ENCODE assay signal across 17 mouse cellular contexts in the genomic region with DNA sequence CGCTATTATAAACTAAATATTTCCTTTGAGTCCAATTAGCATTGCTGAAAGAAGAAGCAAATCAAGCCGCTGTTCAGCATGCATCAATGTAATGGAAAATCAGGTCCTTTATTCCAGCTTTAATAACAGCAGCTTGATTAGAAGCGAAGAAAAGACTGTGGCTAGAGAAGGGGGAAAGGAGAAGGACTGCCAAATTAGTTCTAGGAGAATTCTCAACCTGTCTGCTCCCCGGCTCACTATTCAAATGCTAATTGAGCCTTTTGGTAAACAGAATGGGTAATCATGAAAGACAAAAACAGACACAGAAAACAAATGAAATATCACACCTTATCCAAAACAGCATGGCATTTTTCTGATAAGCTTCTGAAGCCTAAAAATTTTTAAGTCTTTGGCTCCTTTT.
DNase-seq lines count a peak whose midpoint lies in the region; ATAC-seq and TF ChIP-seq lines count a peak whose summit lies in the region.
"Had no signal": no experiment of that assay in that cellular context is flagged by ENCODE, and none has a peak within 500 bp of the region (broad histone marks: within the 10 kb centered on the region; RNA-seq: fewer than 3 reads in every experiment).

No protein-coding gene starts in this region.

- 0 out of 2 replicates have a peak overlapping the region, but pooled peaks have one; percentile 1 for H3K27ac ChIP-seq in hindbrain, embryonic 13.5 days
- H3K27ac ChIP-seq in hindbrain, embryonic 10.5 days = no peak overlapping the region
- peak overlapping the region; percentile 39; the same call in 1 of the 2 replicates for H3K27ac ChIP-seq in hindbrain, embryonic 15.5 days (replicated peaks)
- H3K27ac ChIP-seq in neural tube, embryonic 14.5 days (ENCODE audit: low read depth, low read length) = no peak overlapping the region
- H3K27ac ChIP-seq in liver, embryonic 11.5 days (ENCODE audit: low read depth, low read length) = no peak overlapping the region

- H3K4me1 ChIP-seq in hindbrain, embryonic 13.5 days (replicated peaks) = peaks cover 3% of the 10 kb centered on the region; the same call in 1 of the 2 replicates
- H3K4me1 ChIP-seq in hindbrain, embryonic 10.5 days (replicated peaks) = no peaks in the 10 kb centered on the region
- peaks cover 3% of the 10 kb centered on the region; the same call in 1 of the 2 replicates for H3K4me1 ChIP-seq in hindbrain, embryonic 15.5 days (replicated peaks)
- H3K4me1 ChIP-seq in neural tube, embryonic 14.5 days (ENCODE audit: control insufficient read depth, insufficient read depth, low read length) = no peaks in the 10 kb centered on the region
- no peaks in the 10 kb centered on the region for H3K4me1 ChIP-seq in liver, embryonic 11.5 days (replicated peaks; ENCODE audit: control insufficient read depth, insufficient read depth, low read length)

- no peaks in the 10 kb centered on the region for H3K36me3 ChIP-seq in hindbrain, embryonic 13.5 days
- H3K36me3 ChIP-seq in hindbrain, embryonic 10.5 days = no peaks in the 10 kb centered on the region
- no peaks in the 10 kb centered on the region for H3K36me3 ChIP-seq in hindbrain, embryonic 15.5 days
- H3K36me3 ChIP-seq in neural tube, embryonic 14.5 days (ENCODE audit: control insufficient read depth, insufficient read depth, low read length) = no peaks in the 10 kb centered on the region
- no peaks in the 10 kb centered on the region for H3K36me3 ChIP-seq in liver, embryonic 11.5 days (ENCODE audit: control insufficient read depth, insufficient read depth, low read length)

- H3K9ac ChIP-seq in hindbrain, embryonic 13.5 days = no peak overlapping the region
- H3K9ac ChIP-seq in hindbrain, embryonic 15.5 days = no peak overlapping the region
- H3K9ac ChIP-seq in neural tube, embryonic 14.5 days (replicated peaks; ENCODE audit: low read depth, low read length) = no peak overlapping the region
- H3K9ac ChIP-seq in liver, embryonic 11.5 days (ENCODE audit: low read depth, low read length) = no peak overlapping the region
- H3K9ac ChIP-seq: lung, embryonic 14.5 days had no signal

- no peak overlapping the region for H3K4me2 ChIP-seq in hindbrain, embryonic 13.5 days
- H3K4me2 ChIP-seq in hindbrain, embryonic 15.5 days = no peak overlapping the region
- no peak overlapping the region for H3K4me2 ChIP-seq in neural tube, embryonic 14.5 days (ENCODE audit: low read depth, low read length)
- H3K4me2 ChIP-seq in liver, embryonic 11.5 days = no peak overlapping the region
- H3K4me2 ChIP-seq: lung, embryonic 14.5 days had no signal

- TF ChIP-seq CTCF in brain, embryonic 14.5 days (IDR thresholded peaks at IDR 0.05; ENCODE audit: borderline replicate concordance, extremely low read depth, insufficient read depth, insufficient read length) = no peak

- DNase-seq in hindbrain, embryonic 10.5 days (ENCODE audit: low spot score) = no peak
- DNase-seq in brain, embryonic 14.5 days (ENCODE audit: low read depth) = peak; percentile 96
- DNase-seq in liver, embryonic 11.5 days (ENCODE audit: low spot score) = no peak
- no peak for DNase-seq in gastrocnemius, adult 18-20 months (ENCODE audit: low spot score)
- DNase-seq in lung, postnatal 14 days = no peak
- DNase-seq: cerebellum, adult 11-12 months; cerebellum, postnatal 25 days; gastrocnemius, postnatal 25 days; kidney, adult 9 months; left cerebral cortex, postnatal 4 days; lung, embryonic 14.5 days; right cerebral cortex, postnatal 25 days had no signal

- no peak for TF ChIP-seq POLR2A in brain, embryonic 14.5 days (IDR thresholded peaks at IDR 0.05; ENCODE audit: borderline replicate concordance, extremely low read depth, insufficient read depth, insufficient read length, poor library complexity, severe bottlenecking)

- no peaks in the 10 kb centered on the region for H3K9me3 ChIP-seq in hindbrain, embryonic 13.5 days
- no peaks in the 10 kb centered on the region for H3K9me3 ChIP-seq in hindbrain, embryonic 10.5 days
- no peaks in the 10 kb centered on the region for H3K9me3 ChIP-seq in hindbrain, embryonic 15.5 days
- no peaks in the 10 kb centered on the region for H3K9me3 ChIP-seq in neural tube, embryonic 14.5 days (ENCODE audit: control insufficient read depth, low read length)
- no peaks in the 10 kb centered on the region for H3K9me3 ChIP-seq in liver, embryonic 11.5 days (ENCODE audit: control insufficient read depth, low read length)

- WGBS in hindbrain, embryonic 13.5 days = 14% methylated on average over 4 of the region's 4 CpGs
- WGBS in hindbrain, embryonic 10.5 days = 19% methylated on average over 4 of the region's 4 CpGs
- 9% methylated on average over 4 of the region's 4 CpGs for WGBS in hindbrain, embryonic 15.5 days
- WGBS in neural tube, embryonic 14.5 days = 9% methylated on average over 4 of the region's 4 CpGs
- 35% methylated on average over 4 of the region's 4 CpGs for WGBS in liver, embryonic 11.5 days

- H3K4me3 ChIP-seq in hindbrain, embryonic 13.5 days = no peak overlapping the region
- no peak overlapping the region for H3K4me3 ChIP-seq in hindbrain, embryonic 10.5 days
- no peak overlapping the region for H3K4me3 ChIP-seq in hindbrain, embryonic 15.5 days
- no peak overlapping the region for H3K4me3 ChIP-seq in neural tube, embryonic 14.5 days (ENCODE audit: low read depth, low read length)
- no peak overlapping the region for H3K4me3 ChIP-seq in liver, embryonic 11.5 days (ENCODE audit: low read depth, low read length)

- 0 out of 2 replicates have a peak, but pooled peaks have one; percentile 43 for ATAC-seq in hindbrain, embryonic 13.5 days (ENCODE audit: low FRiP score)
- no peak for ATAC-seq in hindbrain, embryonic 15.5 days (ENCODE audit: low FRiP score, low read depth)
- ATAC-seq in neural tube, embryonic 14.5 days (ENCODE audit: low read depth) = peak; percentile 44; the same call in 1 of the 2 replicates
- ATAC-seq in liver, embryonic 11.5 days (replicated peaks; ENCODE audit: low FRiP score) = no peak
- ATAC-seq: inflammation-experienced regulatory T-cells, adult 6 months had no signal

- H3K27me3 ChIP-seq in hindbrain, embryonic 13.5 days = no peaks in the 10 kb centered on the region
- no peaks in the 10 kb centered on the region for H3K27me3 ChIP-seq in hindbrain, embryonic 10.5 days (ENCODE audit: insufficient read depth, poor library complexity, severe bottlenecking)
- no peaks in the 10 kb centered on the region for H3K27me3 ChIP-seq in hindbrain, embryonic 15.5 days
- no peaks in the 10 kb centered on the region for H3K27me3 ChIP-seq in neural tube, embryonic 14.5 days (ENCODE audit: control insufficient read depth, insufficient read depth, low read length)
- no peaks in the 10 kb centered on the region for H3K27me3 ChIP-seq in liver, embryonic 11.5 days (replicated peaks; ENCODE audit: control insufficient read depth, insufficient read depth, low read length)
- H3K27me3 ChIP-seq: CH12.LX had no signal

Comparison
In these comparisons a context has a peak if more than half of its experiments do, and no peak if none do; other contexts are left out.
1. ATAC-seq: peak in hindbrain, embryonic 13.5 days (single experiment) and neural tube, embryonic 14.5 days (single experiment); none in hindbrain, embryonic 15.5 days (single experiment) and liver, embryonic 11.5 days (single experiment).
2. H3K27ac ChIP-seq: peak in hindbrain, embryonic 13.5 days (single experiment) and hindbrain, embryonic 15.5 days (single experiment); none in hindbrain, embryonic 10.5 days (single experiment), neural tube, embryonic 14.5 days (single experiment) and liver, embryonic 11.5 days (single experiment).